8 mouse cellular contexts compared by ENCODE assay signal in the genomic region with DNA sequence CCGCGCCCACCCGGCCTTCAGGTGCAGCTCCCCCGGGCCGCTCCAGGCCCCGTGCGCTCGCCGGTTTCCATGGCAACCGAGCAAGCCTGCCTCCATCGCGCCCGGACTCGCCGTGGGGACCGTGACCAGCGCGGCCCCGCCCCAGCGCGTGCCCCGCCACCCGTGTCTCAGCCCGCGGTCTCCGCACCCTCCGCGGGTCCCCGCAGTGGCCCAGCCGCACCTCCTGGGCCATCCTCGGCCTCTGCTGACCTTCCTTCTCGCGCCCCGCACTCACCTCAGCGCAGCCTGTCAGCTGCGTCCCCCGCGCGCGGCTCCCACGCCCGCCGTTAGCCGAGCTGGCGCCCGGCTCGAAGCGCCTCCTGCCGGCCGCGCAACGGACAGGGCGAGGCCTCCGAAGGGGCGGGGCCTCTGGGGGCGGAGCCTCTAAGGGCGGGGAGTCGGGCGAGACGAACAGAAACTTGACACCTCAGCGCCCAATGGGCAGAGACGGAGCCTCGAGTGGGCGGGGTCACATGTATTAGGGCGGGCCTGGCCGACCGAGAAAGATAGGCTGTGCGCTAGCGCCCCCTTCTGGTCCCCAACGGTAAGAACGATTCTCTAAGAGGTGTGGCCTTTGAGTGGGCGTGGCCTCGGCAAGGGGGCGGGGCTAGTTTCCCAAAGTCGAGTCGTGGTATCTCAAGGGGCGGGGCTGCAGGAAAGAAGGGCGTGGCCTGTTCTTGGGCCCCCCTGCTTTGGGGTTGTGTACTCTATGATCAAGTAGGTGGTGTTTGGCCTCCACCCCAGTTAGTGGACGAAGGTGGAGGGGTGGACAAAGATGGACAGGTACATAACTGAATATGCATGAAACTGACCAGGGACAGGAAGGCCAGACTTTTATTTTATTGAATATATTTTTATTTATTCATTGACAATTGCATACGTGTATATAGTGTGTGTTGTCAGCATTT. TPM values are rescaled to one million over a fixed set of nuclear protein-coding genes. Genes with fewer than 3 reads are reported as not detected.
DNase-seq lines count a peak whose midpoint lies in the region; ATAC-seq lines count a peak whose summit lies in the region.

Radil (minus strand) TSS at position 393 of the 947 bp plus-strand sequence.

- H3K4me2 ChIP-seq in hindbrain, embryonic 13.5 days = peak within 1 kb of the TSS; percentile 93

- DNase-seq in WW6 (ENCODE audit: low read depth, low spot score) = peak; percentile 96
- peak; percentile 99 for DNase-seq in cerebellum, postnatal 36 days
- peak; percentile 98 for DNase-seq in frontal cortex, postnatal 25 days (ENCODE audit: low spot score in 2 of 2)
- DNase-seq in layer of hippocampus, postnatal 25 days (ENCODE audit: extremely low spot score in 1 of 2, low spot score in 1 of 2) = peak; percentile 95 to 98
- DNase-seq in lung, postnatal 14 days = peak; percentile 96
- DNase-seq in retina, embryonic 14.5 days (ENCODE audit: low spot score) = peak; percentile 99
- DNase-seq in thymus, postnatal 36 days = peak; percentile 48 to 59

- H3K9ac ChIP-seq in hindbrain, embryonic 13.5 days = peak within 1 kb of the TSS; percentile 81

- WGBS in hindbrain, embryonic 13.5 days = 3% methylated on average over 76 of the region's 80 CpGs

- no peaks in the 10 kb centered on the region for H3K9me3 ChIP-seq in hindbrain, embryonic 13.5 days

- H3K27me3 ChIP-seq in hindbrain, embryonic 13.5 days = 0 out of 2 replicates have a peak, but pooled peaks cover 5% of the 10 kb centered on the region

- H3K4me3 ChIP-seq in hindbrain, embryonic 13.5 days = peak within 1 kb of the TSS; percentile 67

- peaks cover 24% of the 10 kb centered on the region for H3K4me1 ChIP-seq in hindbrain, embryonic 13.5 days (replicated peaks)

- peak; percentile 89 for ATAC-seq in hindbrain, embryonic 13.5 days (ENCODE audit: low FRiP score)

- H3K27ac ChIP-seq in hindbrain, embryonic 13.5 days = peak within 1 kb of the TSS; percentile 71

- no peaks in the 10 kb centered on the region for H3K36me3 ChIP-seq in hindbrain, embryonic 13.5 days

RNA-seq across cellular contexts. Expression of gene Radil, which starts in this region (rescaled TPM):
- 12.9 and 15.7 TPM in 2 replicates for polyA plus RNA-seq in hindbrain, embryonic 13.5 days (2015; fragmentation: Nextera tagmentation; extraction: Ambion mirVana)
- 10 to 100 TPM; 14.7 to 15.2 TPM for total RNA-seq in layer of hippocampus, postnatal 25 days (2021)

Comparison
In these comparisons a context has a peak if more than half of its experiments do, and no peak if none do; other contexts are left out.
1. Peak in every context shown above with its lines: DNase-seq, ATAC-seq, H3K4me3 ChIP-seq and H3K27ac ChIP-seq.